Mouse (Mus musculus): Measurements from ENCODE around the gene Hist1h3i.
"Not testable (repeated sequence)": the region's sequence is repeated elsewhere in the genome, so short reads cannot be mapped to it uniquely, and the experiment has no call there.

- TF ChIP-seq GATA1, TAL1 (IDR thresholded peaks at IDR 0.05; ENCODE audit: low read length): not testable (repeated sequence)
Measured at GRCm38 (mm10) chr13:21831418-21832394, 48.5 kb upstream of the Hist1h3i start, which contains the start of gene Hist1h4n.

All from erythroblast, embryonic 14.5 days (primary cell).